Mouse (Mus musculus) left cerebral cortex, adult 11 months (tissue): ENCODE results near the gene Rasef.
"Not testable (repeated sequence)": the region's sequence is repeated elsewhere in the genome, so short reads cannot be mapped to it uniquely, and the experiment has no call there.

Experiments
- DNase-seq: peaks from one replicate; pipeline ENCODE4 v3.0.0; 2022; ENCODE audit warnings: low spot score

The Rasef gene

DNA sequence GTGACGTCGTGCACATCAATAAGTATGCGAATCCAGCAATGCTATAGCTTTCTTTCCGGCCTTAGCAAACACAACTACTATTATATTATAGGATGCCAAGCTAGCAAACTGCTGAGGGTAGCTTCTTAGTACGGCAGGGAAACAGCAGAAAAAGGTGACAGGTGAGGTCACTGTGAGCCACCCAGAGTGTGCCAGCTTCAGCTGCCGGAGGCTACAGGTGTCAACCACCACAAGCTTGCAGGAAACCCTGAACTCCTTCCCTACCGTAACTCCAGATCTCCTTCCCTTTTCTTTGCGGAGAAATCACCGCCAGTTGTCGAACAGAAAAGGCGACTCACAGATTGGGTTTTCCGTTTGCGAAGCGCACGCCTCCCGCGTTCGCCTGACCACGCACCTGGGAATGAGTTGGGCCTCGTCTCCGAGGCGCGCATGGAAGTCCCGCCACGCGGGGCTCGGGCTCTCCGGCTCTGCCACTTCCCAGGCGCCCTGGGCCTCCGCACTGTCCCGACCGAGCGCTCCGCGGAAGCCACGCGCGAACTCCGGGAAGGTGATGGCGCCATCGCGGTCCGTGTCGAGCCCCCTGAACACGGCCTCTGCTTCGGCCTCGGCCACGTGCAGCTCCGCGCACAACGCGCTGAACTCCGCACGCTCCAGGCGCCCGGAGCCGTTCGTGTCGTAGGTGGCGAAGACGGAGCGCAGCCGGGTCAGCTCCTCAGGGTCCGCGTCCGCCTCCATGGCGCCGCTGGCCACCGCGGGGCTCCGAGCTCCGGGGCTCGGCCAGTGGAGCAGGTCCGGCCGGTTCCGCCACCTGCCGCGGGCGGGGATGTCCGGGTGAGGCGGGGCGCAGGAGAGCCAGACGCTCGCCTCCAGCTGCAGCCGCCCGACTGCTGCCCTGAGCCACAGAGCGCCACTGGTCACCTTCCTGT lies at the start of gene Rasef:
Rasef (minus strand) TSS at position 735 of the 926 bp plus-strand sequence.
- DNase-seq: no peak

- no peak for DNase-seq
Observed at GRCm38 (mm10) chr4:73826587-73826986, 35.8 kb upstream of the Rasef start.

- DNase-seq: no peak
Observed at GRCm38 (mm10) chr4:73791186-73791540, 369 bp upstream of the Rasef start.

GRCm38 (mm10) chr4:73789534-73789933 lies 1.3 kb downstream of the Rasef start:
- no peak for DNase-seq

- no peak for DNase-seq
Observed at GRCm38 (mm10) chr4:73788076-73788730, 2.6 kb downstream of the Rasef start.

DNA sequence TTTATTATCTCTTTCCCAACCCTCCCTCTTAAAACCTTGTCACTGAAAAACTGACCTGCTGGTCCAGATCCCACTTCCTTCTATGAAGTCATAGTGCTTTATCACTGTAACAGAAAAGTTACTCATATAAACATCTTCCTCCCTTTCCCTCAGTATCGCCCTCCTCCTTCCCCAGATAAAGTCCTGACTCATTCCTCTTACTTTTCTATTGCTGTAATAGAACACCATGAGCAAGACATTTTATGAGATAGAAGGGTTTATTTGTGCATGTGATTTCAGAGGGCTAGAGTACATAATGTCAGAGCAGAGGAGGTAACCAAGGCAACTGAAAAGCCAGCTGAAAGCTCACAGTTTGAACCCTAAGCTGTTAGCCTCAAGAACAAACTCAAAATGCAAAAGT lies 6.6 kb downstream of the Rasef start:
- DNase-seq: no peak

DNA sequence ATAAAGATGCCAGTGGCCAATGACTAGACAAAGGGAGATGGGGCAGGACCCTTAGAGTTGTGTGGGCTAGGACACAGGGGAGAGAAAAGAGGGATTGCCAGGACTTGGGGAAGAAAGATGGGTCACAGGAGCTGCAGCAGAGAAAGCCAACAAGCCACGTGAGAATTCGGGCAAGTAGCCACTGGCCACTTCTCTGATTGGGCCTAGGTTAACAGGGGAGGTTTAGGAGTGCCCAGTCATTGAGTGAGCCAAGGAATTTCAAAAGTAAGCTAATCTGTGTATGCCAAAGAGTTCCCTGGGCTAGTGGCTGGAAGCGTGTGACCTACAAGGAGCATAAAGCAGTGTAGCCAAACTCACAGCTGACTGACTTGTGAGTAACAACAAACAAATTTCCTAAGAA lies 9.7 kb downstream of the Rasef start:
- no peak for DNase-seq

DNA sequence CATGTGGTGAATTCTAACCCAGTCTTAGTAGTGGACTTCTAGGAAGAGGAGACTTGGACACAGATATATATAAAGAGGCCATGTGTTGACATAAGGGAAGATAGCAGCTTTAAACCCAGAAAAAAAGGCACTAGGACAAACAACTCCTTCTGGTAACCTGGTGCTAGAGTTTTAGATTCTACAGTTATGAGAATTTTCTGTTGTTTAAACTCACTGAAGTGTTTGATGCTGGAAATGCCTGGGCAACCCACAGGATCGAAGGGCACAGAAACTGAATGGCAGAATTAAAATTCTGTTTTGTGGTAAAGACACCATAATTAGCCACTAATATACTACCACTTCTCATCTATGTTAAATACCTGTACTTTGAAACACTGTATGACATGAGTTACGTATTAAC lies 15.5 kb downstream of the Rasef start:
- no peak for DNase-seq

- no peak for DNase-seq
Observed at GRCm38 (mm10) chr4:73773831-73774810, 16.7 kb downstream of the Rasef start.

DNA sequence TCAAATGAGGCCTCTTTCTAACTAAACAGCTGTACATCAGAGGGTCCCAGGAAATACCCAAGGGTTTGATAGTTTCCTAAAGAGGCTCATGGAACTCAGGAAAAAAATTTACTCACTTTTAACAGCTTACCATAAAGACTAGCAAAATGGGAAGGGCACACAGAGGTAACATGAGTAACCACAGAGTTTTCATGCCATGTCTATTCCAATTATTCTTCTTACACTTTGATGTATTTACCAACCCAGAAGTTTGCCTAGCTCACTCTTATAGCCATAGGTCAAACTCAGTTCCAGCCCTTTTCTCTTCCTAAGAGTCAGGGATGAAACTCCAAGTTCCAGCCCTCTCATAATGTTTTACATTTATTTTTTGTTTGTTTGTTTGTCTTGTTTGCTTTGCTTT lies 18.8 kb downstream of the Rasef start:
- no peak for DNase-seq

DNA sequence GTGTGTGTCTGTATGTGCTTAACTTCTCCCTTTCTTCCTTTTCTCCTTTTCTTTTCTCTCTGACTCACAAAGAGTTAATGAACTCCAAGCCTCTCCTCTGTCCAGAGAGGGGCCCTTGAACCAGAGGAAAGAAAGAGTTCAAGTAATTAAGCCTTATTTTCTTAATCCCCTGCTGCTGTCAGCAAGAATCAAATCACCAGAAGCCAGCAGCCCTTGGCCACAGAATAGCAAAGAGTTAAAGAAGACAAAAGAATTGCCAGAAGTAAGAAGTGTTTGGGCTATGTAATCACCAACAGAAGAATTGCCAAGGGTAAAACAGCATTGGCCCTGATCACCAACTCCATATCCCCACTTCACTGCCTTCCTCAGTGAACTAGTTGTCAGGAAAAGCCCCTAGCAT lies 20.2 kb downstream of the Rasef start:
- no peak for DNase-seq

DNA sequence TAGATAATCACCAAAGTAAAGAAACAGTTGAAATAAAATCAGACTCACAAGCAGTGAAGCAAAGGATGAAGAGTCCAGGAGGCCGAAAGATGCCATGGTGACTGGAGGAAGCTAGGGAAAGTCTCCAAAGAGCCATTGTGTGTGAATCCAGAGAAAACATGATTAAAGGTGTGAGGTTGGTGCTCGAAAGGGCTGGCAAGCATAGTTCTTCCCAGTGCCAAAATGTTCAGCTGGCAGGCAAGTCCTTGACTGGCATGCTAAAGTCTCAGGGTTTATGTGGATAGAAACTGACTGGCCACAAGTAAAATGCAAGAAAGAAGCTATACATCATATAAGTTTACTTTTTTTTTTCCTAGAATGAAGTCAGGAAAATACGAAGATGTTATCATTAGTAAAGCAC lies 22.6 kb downstream of the Rasef start:
- no peak for DNase-seq

GRCm38 (mm10) chr4:73748219-73748618 lies 42.6 kb downstream of the Rasef start:
- DNase-seq: no peak

GRCm38 (mm10) chr4:73739439-73739838 lies 51.4 kb downstream of the Rasef start:
- DNase-seq: no peak

- DNase-seq: no peak
Observed at GRCm38 (mm10) chr4:73719819-73720218, 71.0 kb downstream of the Rasef start.

DNA sequence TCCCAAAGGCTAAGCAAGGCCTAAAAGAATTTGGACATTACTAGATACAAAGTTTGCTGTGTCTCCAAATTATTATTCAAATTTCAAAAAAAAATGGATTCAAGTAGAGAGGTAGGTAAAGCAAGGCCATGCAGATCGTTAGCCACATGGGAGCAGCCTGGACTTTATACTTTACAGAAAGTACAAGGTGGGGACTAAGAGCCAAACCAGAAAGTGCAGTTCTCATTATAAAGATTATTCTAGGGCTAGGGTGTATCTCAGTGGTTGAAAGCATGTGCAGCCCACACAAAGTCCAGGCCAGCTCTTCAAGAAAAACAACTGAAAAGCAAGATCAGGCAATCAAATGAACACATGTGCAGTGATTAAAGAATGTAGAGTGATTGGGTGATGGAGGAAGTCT lies 72.0 kb downstream of the Rasef start:
- DNase-seq: no peak

- DNase-seq: not testable (repeated sequence)
Observed at GRCm38 (mm10) chr4:73683216-73683615, 107.6 kb downstream of the Rasef start, which contains the start of gene Gm428. TSS of gene Gm428 (plus strand) at chr4:73683516.

GRCm38 (mm10) chr4:73668054-73668453 lies 122.7 kb downstream of the Rasef start, which contains the start of gene Gm11239:
TSS of gene Gm11239 (plus strand) at chr4:73668354.
- DNase-seq: not testable (repeated sequence)
